Mouse (Mus musculus): Measurements from ENCODE around the gene Sin3b. TPM values are rescaled to one million over a fixed set of nuclear protein-coding genes. Genes with fewer than 3 reads are reported as not detected.
"Not testable (repeated sequence)": the region's sequence is repeated elsewhere in the genome, so short reads cannot be mapped to it uniquely, and the experiment has no call there.

The Sin3b gene
- polyA plus RNA-seq (2014; fragmentation: Nextera tagmentation; extraction: Ambion mirVana) = 175 and 191 TPM in 2 replicates

DNA sequence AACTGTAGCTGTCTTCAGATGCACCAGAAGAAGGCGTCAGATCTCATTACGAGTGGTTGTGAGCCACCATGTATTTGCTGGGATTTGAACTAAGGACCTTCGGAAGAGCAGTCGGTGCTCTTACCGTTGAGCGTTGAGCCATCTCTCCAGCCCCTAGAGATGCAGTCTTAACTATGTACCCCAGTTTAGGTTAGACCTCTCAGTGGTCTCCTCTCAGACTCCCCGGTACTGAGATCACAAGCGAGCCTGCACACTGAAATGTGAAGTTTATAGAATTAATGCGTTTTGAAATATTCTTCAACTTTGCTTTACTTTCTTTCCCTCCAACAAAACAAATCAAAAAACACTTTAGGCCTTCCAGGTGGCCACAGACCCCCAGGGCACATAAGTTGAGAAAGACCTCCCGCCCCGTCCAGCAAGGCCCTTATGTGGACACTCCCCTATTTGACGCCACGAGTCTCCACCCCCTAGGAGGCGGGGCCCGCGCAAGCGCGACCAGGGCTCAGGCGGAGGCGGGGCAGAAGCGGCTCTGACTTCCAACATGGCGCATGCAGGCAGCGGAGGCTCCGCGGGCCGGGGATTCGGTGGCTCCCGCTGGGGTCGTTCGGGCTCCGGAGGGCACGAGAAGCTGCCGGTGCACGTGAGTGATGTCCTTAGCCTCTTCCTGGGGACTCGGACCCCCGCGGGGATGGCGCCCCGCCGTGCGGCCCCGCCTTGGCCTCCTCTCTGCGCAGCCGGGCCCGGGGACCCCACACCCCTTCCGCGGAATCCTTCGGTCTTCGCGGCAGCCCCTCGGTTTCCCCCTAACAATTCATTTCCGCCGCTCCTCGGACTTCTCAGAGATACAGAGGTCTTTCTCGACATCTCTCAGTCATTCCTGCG is at the start of gene Sin3b:
Gene Sin3b, plus strand, starts transcription at position 517 of the 882 bp plus-strand sequence.
- Histone ChIP-seq H3K4me1 (replicated peaks; ENCODE audit: control insufficient read depth, insufficient read depth, low read length) (peaks cover 4% of the 10 kb centered on the region; the same call in 1 of the 2 replicates), H3K4me3 (ENCODE audit: low read depth, low read length) (peak within 1 kb of the TSS; percentile 82), H3K27ac (ENCODE audit: low read depth) (no peak within 1 kb of the TSS), H3K27me3 (replicated peaks; ENCODE audit: control insufficient read depth, insufficient read depth, low read length) (no peaks in the 10 kb centered on the region), H3K36me3 (ENCODE audit: control insufficient read depth, insufficient read depth, low read length) (peaks cover 35% of the 10 kb centered on the region), H3K9me3 (ENCODE audit: control insufficient read depth, low read length) (no peaks in the 10 kb centered on the region), H3K4me2 (ENCODE audit: low read length) (peak within 1 kb of the TSS; percentile 65), H3K9ac (ENCODE audit: low read length) (peak within 1 kb of the TSS; percentile 94)
- ATAC-seq (replicated peaks; ENCODE audit: low FRiP score, low TSS enrichment, low read depth) (peak; percentile 96), DNase-seq (ENCODE audit: low spot score) (peak; percentile 98)
- 15% methylated on average over 49 of the region's 56 CpGs for WGBS

DNA sequence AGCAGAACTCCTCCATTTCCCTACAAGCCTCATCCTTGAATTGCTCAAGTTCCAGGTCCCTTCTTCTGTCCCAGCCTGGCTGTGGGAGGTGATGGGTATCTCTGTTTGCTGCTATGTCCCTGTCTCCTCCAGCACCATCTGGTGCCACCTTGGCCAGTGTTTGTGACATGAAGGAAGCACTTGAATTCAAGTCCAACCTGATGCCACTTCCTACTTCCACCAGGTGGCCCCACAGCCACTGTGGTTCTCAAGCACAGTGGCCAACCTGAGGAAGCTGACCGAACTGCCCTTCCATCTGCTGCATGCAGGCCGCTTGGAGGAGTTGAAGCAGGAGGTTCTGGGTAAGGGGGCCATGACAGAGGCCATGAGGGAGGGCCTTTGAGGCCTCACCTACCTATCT is 48.9 kb upstream of the Sin3b start:
- WGBS = 82% methylated on average over 2 of the region's 2 CpGs
- Histone ChIP-seq H3K36me3 (ENCODE audit: control insufficient read depth, insufficient read depth, low read length) (no peaks in the 10 kb centered on the region), H3K27ac (ENCODE audit: low read depth) (no peak overlapping the region), H3K4me2 (ENCODE audit: low read length) (no peak overlapping the region), H3K27me3 (replicated peaks; ENCODE audit: control insufficient read depth, insufficient read depth, low read length) (no peaks in the 10 kb centered on the region), H3K9ac (ENCODE audit: low read length) (no peak overlapping the region), H3K4me3 (ENCODE audit: low read depth, low read length) (no peak overlapping the region), H3K9me3 (ENCODE audit: control insufficient read depth, low read length) (no peaks in the 10 kb centered on the region), H3K4me1 (replicated peaks; ENCODE audit: control insufficient read depth, insufficient read depth, low read length) (no peaks in the 10 kb centered on the region)
- DNase-seq (ENCODE audit: low spot score) = no peak
- no peak for ATAC-seq (replicated peaks; ENCODE audit: low FRiP score, low TSS enrichment, low read depth)

DNA sequence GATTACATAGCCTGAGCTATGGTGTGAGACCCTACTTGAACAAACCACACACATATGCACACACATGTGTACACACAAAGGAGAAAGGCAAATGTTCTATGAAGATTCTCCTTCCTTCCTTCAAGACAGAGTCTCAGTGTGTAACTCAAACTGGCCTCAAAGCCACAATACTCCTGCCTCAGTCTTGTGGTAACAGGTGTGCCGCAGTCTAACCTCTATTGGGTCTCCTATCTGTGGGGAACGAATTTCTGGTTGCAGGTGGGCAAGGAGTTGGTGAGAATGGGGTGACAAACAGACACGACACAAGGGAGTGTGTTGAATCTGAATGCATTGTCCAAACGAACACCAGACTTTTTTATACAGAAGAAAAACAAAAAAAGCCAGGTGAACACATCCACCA is 46.6 kb upstream of the Sin3b start:
- WGBS = 63% methylated on average over 4 of the region's 4 CpGs
- Histone ChIP-seq H3K4me3 (ENCODE audit: low read depth, low read length) (no peak overlapping the region), H3K27ac (ENCODE audit: low read depth) (no peak overlapping the region), H3K27me3 (replicated peaks; ENCODE audit: control insufficient read depth, insufficient read depth, low read length) (no peaks in the 10 kb centered on the region), H3K9me3 (ENCODE audit: control insufficient read depth, low read length) (no peaks in the 10 kb centered on the region), H3K4me2 (ENCODE audit: low read length) (no peak overlapping the region), H3K4me1 (replicated peaks; ENCODE audit: control insufficient read depth, insufficient read depth, low read length) (no peaks in the 10 kb centered on the region), H3K36me3 (ENCODE audit: control insufficient read depth, insufficient read depth, low read length) (no peaks in the 10 kb centered on the region), H3K9ac (ENCODE audit: low read length) (no peak overlapping the region)
- DNase-seq (ENCODE audit: low spot score) = no peak
- ATAC-seq (replicated peaks; ENCODE audit: low FRiP score, low TSS enrichment, low read depth) = no peak

DNA sequence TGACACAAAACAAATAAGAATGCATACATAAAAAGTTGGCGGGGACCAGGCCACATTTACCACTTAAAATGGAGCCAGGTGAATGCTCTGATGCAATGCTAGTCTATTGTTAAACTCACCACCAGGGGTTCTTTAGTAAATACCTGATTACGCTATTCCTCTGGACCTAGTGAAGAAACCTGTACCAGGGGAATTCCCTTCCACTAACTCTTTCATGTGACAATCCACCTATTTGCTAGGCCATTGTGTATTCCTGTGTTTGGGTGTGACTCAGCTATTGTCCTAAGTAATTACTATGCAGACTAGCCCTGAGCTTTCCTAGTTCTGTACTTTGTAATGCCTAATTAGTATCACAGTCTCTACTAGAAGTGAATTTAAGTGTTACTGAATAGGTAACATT is 46.2 kb upstream of the Sin3b start:
- H3K4me3 ChIP-seq (ENCODE audit: low read depth, low read length); H3K27ac ChIP-seq (ENCODE audit: low read depth); H3K36me3 ChIP-seq (ENCODE audit: control insufficient read depth, insufficient read depth, low read length); H3K9me3 ChIP-seq (ENCODE audit: control insufficient read depth, low read length); DNase-seq (ENCODE audit: low spot score); ATAC-seq (replicated peaks; ENCODE audit: low FRiP score, low TSS enrichment, low read depth); H3K4me1 ChIP-seq (replicated peaks; ENCODE audit: control insufficient read depth, insufficient read depth, low read length); H3K4me2 ChIP-seq (ENCODE audit: low read length); H3K27me3 ChIP-seq (replicated peaks; ENCODE audit: control insufficient read depth, insufficient read depth, low read length); H3K9ac ChIP-seq (ENCODE audit: low read length): not testable (repeated sequence)
- WGBS = 68% methylated on average over 2 of the region's 2 CpGs

DNA sequence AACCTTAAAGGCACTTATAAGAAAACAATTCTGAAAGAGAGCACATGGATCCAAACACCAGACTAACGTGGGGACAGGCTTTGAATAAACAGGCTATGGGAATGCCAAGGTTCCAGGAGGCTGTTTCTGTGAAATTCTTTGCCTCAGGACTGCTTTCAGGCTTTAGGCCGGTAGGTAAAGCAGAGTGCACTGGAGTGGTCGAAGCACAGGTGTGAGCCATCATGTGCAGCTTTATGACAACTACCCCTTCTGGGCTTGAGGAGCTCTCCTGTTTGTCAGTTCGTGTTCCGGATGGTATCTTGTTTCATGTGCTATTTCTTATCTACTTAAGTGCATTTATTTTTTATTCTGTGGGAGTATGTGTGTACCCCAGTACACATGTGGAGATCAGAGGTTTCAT is 45.8 kb upstream of the Sin3b start:
- Histone ChIP-seq H3K27me3 (replicated peaks; ENCODE audit: control insufficient read depth, insufficient read depth, low read length) (no peaks in the 10 kb centered on the region), H3K4me3 (ENCODE audit: low read depth, low read length) (no peak overlapping the region), H3K9me3 (ENCODE audit: control insufficient read depth, low read length) (no peaks in the 10 kb centered on the region), H3K9ac (ENCODE audit: low read length) (no peak overlapping the region), H3K4me2 (ENCODE audit: low read length) (no peak overlapping the region), H3K27ac (ENCODE audit: low read depth) (no peak overlapping the region), H3K4me1 (replicated peaks; ENCODE audit: control insufficient read depth, insufficient read depth, low read length) (no peaks in the 10 kb centered on the region), H3K36me3 (ENCODE audit: control insufficient read depth, insufficient read depth, low read length) (no peaks in the 10 kb centered on the region)
- 56% methylated on average over 5 of the region's 5 CpGs for WGBS
- ATAC-seq (replicated peaks; ENCODE audit: low FRiP score, low TSS enrichment, low read depth) = no peak
- no peak for DNase-seq (ENCODE audit: low spot score)

DNA sequence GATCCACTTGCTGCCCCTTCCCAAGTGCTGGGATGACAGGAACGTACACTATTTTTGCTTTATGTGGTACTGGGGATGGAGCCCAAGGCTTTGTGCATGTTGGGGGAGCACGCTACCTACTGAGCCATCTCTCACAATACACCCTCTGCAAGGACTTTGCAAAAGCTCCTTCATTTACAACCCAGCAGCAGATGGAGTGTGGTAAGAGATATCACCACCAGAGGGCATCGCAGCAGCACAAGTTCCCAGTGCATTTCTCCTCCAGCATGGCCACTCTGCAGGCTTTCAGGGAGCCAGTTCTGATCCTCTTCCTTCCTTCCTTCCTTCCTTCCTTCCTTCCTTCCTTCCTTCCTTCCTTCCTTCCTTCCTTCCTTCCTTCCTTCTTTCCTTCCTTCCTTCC is 43.0 kb upstream of the Sin3b start:
- no peak overlapping the region for H3K4me3 ChIP-seq (ENCODE audit: low read depth, low read length)
- no peaks in the 10 kb centered on the region for H3K9me3 ChIP-seq (ENCODE audit: control insufficient read depth, low read length)
- DNase-seq (ENCODE audit: low spot score) (peak; percentile 79), ATAC-seq (replicated peaks; ENCODE audit: low FRiP score, low TSS enrichment, low read depth) (no peak)
- no peak overlapping the region for H3K9ac ChIP-seq (ENCODE audit: low read length)
- H3K4me2 ChIP-seq (ENCODE audit: low read length) = no peak overlapping the region
- H3K27me3 ChIP-seq (replicated peaks; ENCODE audit: control insufficient read depth, insufficient read depth, low read length) = no peaks in the 10 kb centered on the region
- no peaks in the 10 kb centered on the region for H3K4me1 ChIP-seq (replicated peaks; ENCODE audit: control insufficient read depth, insufficient read depth, low read length)
- WGBS = 5% methylated on average over 3 of the region's 3 CpGs
- H3K27ac ChIP-seq (ENCODE audit: low read depth) = no peak overlapping the region
- no peaks in the 10 kb centered on the region for H3K36me3 ChIP-seq (ENCODE audit: control insufficient read depth, insufficient read depth, low read length)

DNA sequence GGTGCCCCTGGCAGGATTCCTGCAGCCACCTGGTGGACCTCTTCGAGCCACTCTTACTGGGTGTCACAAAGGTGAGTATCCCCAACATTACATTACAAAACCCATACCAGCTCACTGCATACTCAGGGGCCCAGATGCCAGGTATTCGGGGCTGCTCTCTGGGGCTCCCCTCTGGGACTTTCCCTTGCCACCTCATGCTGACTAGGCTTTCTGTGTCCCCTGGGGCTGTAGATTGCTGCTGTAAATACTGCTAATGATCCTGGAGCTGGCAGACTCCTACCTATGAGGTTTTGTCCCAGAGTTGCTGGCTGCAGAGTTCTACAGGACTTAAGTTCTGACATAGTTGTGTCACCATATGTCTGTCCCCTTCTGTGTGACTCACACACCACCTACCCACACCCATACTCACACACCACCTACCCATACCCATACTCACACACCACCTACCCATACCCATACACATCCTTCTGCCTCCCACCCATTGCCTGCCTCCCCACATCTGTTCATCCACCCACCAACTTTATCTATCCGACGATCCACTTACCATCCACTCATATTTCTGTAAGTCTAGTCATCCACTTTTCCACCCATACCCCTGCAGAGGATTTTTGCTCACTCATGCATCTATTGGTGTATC is 40.9 kb upstream of the Sin3b start:
- Histone ChIP-seq H3K27me3 (replicated peaks; ENCODE audit: control insufficient read depth, insufficient read depth, low read length) (no peaks in the 10 kb centered on the region), H3K9ac (ENCODE audit: low read length) (no peak overlapping the region), H3K27ac (ENCODE audit: low read depth) (no peak overlapping the region), H3K4me2 (ENCODE audit: low read length) (no peak overlapping the region), H3K9me3 (ENCODE audit: control insufficient read depth, low read length) (no peaks in the 10 kb centered on the region), H3K4me1 (replicated peaks; ENCODE audit: control insufficient read depth, insufficient read depth, low read length) (no peaks in the 10 kb centered on the region), H3K4me3 (ENCODE audit: low read depth, low read length) (no peak overlapping the region), H3K36me3 (ENCODE audit: control insufficient read depth, insufficient read depth, low read length) (no peaks in the 10 kb centered on the region)
- 91% methylated on average over 4 of the region's 4 CpGs for WGBS
- ATAC-seq (replicated peaks; ENCODE audit: low FRiP score, low TSS enrichment, low read depth) (no peak), DNase-seq (ENCODE audit: low spot score) (no peak)

- Histone ChIP-seq H3K27me3 (replicated peaks; ENCODE audit: control insufficient read depth, insufficient read depth, low read length) (no peaks in the 10 kb centered on the region), H3K9ac (ENCODE audit: low read length) (no peak overlapping the region), H3K4me2 (ENCODE audit: low read length) (no peak overlapping the region), H3K9me3 (ENCODE audit: control insufficient read depth, low read length) (no peaks in the 10 kb centered on the region), H3K4me1 (replicated peaks; ENCODE audit: control insufficient read depth, insufficient read depth, low read length) (no peaks in the 10 kb centered on the region), H3K4me3 (ENCODE audit: low read depth, low read length) (no peak overlapping the region), H3K27ac (ENCODE audit: low read depth) (peak overlapping the region; percentile 7; the same call in 1 of the 2 replicates), H3K36me3 (ENCODE audit: control insufficient read depth, insufficient read depth, low read length) (no peaks in the 10 kb centered on the region)
- 39% methylated on average over 2 of the region's 2 CpGs for WGBS
- DNase-seq (ENCODE audit: low spot score) (peak; percentile 51), ATAC-seq (replicated peaks; ENCODE audit: low FRiP score, low TSS enrichment, low read depth) (peak; percentile 89)
These were observed 40.0 kb upstream of the Sin3b start for GRCm38 (mm10) chr8:72683010-72683521.
